Mouse (Mus musculus) B cell, adult 2 months (primary cell): ENCODE results near the gene Pcgf1.
A peak's percentile ranks its signal among the peaks of the same experiment; 100 is the strongest.

Experiments used
- DNase-seq, 2 experiments: peaks; one replicate each; pipeline ENCODE4 v3.0.0; 2022

Pcgf1 gene

DNA sequence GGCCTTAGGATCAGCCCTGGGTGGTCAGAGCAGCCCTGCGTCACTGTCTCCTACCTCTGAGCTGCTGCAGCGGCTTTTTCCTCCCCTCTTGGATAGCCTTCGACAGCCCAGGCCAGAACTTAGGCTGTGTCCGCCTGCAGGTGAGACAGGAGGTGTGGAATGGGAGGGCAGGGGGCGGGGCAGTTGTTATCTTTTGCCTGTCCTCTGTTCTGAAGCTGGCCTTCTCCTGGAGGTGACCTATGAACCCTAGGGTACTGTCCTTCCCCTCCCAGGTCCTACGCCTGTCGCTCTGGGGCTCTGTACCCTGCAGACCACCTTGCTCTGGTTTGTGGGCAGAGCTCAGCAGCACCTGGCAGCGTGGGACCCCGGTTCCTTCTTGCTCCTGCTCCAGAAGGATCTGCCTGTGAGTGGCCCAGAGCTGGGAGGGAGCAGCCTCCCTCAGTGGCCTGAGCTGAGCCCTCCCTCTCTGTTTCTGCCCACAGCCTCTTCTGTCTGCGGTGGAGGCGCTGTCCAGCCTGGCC is 25.5 kb downstream of the Pcgf1 start:
- no peak for DNase-seq

DNA sequence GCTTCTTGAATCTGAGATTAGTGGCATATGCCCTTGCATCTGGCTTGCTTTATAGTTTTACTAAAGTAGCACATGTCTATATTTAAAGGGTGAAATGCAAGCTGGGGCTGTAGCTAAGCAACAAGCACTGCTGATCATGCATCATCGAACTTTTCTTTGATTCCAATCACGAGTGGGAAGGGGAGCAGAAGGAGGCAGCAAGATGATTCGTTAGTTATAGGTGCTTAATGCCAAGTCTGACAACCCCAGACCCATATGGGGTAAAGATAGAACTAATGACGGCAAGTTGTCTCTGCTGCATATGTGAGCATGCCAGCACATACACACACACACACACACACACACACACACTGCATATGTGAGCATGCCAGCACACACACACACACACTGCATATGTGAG is 26.5 kb downstream of the Pcgf1 start:
- no peak for DNase-seq

DNA sequence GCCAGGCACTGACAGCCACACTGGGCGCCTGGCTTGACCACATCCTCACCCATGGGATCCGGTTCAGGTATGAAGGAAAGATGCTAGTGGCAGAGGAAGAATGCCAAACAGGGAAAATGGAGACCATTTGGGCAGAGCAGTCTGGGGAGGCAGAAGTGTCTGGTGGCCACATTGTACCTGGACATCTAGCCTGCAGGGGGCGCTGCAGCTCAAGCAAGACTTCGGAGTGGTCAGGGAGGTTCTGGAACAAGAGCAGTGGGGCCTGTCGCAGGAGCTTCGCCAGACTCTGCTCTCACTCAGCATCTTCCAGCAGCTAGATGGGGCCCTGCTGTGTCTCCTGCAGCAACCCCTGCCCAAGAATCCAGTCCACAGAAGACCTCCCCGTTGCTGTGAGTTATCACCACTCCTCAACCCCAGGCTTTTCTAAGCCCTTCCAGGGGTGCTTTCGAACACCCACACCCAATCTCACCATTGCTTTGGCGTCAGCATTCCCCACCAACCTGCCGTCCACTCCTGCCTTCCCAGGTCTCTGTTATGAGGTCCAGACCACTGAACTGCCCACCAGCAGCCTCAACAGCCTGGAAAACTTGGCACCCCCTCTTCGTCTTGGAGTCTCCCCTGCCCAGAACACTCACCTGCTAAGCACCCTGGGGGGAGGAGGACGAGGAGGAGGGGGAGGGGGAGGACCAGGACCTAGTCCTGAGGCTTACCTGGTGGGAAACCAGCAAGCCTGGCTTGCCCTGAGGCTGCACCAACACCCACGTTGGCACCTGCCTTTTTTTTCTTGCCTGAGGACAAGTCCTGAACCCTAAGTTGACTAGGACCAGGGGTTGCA is 30.1 kb downstream of the Pcgf1 start:
- peak; percentile 88 for DNase-seq

DNA sequence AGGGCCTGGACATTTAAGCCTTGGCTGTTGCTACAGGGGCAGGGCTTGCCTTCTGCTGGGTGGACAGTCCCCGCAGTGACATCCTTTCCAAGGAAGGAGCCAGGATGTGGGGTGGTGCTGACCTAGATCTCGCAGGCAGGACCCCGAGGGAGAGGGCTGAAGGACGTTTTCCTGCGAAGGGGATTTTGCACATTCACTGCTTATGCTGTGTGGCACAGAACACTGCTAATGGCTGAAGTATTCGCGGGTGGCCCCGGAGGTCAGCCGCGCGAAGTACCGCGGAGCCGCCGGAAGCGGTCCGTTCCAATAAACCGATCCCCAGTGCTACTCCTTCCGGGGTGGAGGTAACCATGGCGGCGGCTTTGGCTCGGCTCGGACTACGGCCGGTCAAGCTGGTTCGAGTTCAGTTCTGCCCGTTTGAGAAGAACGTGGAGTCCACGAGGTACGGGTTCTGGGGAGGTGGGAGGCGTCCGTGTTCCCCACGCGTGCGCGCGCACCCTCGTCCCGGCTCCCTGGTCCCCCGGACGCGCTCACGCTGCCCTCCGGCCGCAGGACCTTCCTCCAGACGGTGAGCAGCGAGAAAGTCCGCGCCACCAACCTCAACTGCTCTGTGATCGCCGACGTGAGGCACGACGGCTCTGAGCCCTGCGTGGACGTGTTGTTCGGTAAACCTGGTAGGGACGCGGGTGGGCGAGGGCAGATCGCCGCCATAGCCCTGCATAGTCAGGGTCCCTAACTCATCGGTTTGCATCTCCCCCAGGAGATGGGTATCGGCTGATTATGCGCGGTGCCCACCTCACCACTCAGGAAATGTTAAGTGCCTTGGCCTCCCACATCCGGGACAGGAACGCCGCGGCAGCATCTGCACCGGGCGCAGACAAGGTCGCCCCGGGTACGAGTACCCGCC is 31.3 kb downstream of the Pcgf1 start, which contains the start of gene Mrpl53:
TSS of gene Mrpl53 (plus strand) at position 279 of the 907 bp plus-strand sequence.
- peak; percentile 74 to 81 for DNase-seq

DNA sequence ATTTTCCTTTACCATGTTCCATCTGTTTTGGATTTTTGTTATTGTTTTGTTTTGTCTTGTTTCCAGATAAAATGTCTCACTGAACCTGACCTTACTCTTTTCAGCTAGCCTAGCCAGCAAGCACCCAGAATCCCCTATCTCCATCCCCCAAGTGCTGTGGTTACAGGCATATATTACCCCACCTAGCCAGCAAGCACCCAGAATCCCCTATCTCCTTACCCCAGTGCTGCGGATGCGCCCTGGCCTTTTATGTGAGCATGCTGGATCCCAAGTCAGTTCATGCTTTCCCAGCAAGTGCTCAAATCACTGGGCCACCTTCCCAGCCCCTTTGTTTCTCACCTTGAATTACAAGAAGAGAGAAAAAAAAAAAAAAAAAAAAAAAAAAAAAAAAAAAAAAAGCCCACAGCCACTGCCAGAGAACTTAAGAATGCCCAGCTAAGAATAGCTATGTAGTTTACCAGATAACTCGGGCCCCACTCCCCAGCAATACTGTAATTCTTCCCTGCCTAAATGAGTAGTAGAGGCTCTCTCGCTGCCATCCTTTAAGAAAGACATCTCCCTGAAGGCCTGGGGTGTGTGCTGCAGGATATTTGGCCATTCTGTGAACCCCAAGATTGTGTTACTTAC is 34.0 kb downstream of the Pcgf1 start:
- DNase-seq, result no peak

DNA sequence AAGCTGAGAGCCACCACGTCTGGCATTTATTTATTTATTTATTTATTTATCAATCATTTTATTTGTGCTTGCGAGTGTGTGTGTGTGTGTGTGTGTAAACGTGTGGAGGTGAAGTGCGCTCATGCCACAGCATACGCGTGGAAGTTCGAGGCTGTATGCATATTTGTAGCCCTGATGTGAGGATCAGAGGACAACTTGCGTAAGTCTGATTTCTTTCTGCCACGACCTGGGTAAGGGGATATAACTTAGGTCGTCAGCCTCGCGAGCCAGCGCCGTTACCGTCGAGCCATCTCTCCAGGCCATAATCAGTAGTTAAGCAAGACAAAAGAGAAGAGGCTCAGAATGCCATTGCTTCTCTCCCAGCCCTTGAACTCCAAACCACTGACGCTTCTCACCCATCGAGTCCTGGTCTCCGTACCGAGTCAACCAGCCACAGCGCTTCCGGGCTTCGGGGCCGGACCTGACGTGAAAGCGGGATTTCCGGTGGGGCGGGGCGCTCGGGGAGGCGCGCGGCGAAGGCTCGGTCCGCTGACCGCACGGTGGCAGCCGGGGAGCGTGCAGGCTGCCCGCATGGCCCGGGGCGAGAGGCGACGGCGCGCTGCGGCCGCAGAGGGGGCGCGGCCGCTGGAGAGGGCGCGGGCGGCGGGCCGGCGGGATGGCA is 37.5 kb downstream of the Pcgf1 start, which contains the start of gene Mogs:
TSS of gene Mogs (plus strand) at position 486 of the 661 bp plus-strand sequence.
- DNase-seq, result peak; percentile 96

DNA sequence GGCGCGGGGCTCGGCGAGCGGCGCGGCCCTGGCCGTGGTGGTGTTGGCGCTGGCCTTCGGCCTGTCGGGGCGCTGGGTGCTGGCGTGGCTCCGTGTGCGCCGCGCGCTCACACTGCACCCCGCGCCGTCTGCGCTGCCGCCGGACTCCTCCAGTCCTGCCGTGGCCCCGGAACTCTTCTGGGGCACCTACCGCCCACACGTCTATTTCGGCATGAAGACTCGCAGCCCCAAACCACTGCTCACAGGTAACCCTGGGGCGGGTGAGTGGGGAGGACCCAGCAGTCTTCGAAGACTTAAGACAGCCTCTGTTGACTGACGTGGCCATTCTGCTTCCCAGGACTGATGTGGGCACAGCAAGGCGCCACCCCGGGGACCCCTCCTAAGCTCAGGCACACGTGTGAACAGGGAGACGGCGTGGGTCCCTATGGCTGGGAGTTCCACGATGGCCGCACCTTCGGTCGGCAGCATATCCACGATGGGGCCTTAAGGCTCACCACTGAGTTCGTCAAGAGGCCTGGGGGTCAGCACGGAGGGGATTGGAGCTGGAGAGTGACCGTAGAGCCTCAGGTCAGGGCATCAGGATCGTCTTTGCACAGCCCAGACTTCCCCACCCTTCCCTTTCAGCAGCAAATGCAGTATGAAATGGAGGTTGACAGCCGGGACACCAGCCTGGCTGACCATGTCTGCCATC is 38.2 kb downstream of the Pcgf1 start:
- DNase-seq, result peak in 1 of 2 experiments; percentile 42

DNA sequence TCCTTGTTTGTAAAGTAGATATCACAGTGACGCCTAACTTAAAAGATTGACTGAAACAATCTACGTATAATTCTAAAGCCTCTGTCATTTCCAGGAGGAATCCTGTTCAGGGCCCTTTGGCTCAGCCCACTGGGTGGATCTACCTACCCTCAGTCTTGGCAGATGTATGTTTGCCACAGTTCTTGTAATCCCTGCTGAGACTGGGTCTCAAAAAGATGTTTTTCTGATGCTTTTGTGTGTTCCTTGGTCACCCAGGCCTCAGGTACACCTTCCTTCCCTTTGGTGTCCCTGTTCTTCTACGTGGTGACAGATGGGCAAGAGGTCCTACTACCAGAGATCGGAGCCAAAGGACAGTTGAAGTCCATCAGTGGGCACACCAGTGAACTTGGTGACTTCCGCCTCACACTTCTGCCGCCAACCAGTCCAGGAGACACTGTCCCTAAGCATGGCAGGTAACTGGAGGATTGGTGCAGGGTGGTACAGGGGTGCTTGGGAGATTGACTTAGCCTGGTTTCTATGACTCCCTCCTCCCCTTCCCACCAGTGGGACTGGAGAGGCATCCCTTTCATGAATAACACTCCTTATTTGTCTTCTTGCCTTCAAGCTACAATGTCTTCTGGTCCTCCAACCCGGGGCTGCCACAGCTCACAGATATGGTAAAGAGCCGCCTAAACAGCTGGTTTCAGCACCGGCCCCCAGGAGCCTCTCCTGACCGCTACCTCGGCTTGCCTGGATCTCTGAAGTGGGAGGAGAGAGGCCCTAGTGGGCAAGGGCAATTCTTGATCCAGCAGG is 38.9 kb downstream of the Pcgf1 start:
- no peak for DNase-seq

DNA sequence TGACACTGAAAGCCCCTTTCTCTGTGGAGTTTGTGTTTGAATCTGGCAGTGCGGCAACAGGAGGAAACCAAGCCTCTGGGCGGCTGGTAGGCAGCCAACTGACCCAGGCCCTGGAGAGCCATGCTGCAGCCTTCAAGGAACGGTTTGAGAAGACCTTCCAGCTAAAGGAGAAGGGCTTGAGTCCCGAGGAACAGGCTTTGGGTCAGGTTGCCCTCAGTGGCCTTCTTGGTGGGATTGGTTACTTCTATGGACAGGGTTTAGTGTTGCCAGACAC is 39.4 kb downstream of the Pcgf1 start:
- DNase-seq, result no peak

DNA sequence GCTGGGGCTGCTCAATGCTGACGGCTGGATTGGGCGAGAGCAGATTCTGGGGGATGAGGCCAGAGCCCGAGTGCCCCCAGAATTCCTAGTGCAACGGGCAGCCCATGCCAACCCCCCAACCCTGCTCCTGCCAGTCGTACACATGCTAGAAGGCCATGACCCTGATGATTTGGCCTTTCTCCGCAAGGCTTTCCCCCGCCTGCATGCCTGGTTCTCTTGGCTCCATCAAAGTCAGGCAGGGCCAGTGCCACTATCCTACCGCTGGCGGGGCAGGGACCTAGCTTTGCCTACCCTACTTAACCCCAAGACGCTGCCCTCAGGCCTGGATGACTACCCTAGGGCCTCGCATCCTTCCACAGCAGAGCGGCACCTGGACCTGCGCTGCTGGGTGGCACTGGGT is 39.9 kb downstream of the Pcgf1 start:
- DNase-seq, result no peak

DNA sequence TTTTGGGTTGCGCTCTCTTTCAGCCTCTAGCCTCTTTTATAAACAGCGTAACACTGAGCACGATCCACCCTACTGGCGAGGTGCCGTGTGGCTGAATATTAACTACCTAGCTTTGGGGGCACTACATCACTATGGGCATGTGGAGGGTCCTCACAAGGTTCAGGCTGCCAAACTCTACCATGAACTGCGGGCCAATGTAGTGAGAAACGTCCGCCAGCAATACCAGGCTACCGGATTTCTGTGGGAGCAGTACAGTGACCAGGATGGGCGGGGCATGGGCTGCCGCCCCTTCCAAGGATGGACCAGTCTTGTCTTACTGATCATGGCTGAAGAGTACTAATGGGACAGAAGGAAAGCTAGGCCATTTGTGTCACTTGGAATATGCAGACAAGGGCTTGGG is 40.7 kb downstream of the Pcgf1 start:
- no peak for DNase-seq

DNA sequence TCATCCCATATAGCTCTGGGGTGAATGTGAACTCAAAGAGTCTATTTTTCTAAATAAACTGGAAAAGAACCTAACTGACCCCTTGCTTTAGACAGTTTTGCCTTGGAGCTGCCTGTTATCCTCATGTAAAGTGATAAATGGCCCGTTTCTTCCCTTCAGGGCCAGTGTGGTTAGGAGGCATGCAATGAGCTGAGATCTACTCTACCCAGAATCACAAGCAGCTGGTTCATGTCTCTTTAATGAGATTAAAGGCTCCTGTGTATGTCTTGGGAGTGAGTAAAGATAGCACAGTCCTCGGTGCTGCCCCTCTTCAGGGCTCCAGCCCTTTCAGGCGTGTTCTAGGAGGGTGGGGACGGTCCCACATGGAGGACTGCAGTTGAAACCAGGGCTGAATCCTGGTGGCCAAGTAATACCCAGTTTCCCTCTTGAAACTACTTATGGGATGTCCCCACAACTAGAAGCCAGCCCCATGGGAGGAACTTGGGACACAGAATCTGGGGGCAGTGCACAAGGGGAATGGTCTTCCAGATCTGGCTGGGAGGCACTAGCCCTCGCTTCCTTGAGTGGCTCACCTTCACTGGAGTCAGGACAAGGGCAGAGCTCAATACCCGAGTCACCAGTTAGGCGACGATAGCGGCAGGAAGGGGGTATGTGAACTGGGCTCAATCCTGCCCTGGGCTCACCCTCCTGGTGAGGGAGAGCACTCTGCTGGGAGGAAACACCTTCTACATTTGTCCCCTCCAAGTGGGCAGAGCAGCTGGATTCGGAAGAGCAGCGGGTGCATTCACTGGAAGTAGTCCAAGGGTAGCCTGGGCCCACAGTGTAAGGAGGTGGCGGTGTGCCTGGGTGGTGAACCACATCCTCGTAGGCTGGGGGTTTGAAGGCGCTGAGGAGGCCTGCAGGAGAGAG is 41.4 kb downstream of the Pcgf1 start:
- DNase-seq, result no peak

DNA sequence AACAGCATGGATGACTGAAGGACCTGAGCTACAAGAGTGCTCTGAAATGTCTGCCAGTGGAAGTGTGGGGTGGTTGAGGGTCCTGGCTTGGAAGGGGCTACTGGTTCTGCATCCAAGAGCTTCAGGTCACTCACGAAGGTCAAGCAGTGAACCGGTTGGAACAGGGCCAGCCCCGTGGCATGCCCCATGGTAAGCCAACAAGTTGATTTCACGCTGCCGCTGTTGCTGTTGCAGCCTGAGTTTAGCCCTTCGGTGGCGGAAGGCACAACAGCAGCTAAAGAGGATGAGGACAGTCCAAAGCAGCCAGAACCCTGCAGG is 42.0 kb downstream of the Pcgf1 start:
- no peak for DNase-seq

DNA sequence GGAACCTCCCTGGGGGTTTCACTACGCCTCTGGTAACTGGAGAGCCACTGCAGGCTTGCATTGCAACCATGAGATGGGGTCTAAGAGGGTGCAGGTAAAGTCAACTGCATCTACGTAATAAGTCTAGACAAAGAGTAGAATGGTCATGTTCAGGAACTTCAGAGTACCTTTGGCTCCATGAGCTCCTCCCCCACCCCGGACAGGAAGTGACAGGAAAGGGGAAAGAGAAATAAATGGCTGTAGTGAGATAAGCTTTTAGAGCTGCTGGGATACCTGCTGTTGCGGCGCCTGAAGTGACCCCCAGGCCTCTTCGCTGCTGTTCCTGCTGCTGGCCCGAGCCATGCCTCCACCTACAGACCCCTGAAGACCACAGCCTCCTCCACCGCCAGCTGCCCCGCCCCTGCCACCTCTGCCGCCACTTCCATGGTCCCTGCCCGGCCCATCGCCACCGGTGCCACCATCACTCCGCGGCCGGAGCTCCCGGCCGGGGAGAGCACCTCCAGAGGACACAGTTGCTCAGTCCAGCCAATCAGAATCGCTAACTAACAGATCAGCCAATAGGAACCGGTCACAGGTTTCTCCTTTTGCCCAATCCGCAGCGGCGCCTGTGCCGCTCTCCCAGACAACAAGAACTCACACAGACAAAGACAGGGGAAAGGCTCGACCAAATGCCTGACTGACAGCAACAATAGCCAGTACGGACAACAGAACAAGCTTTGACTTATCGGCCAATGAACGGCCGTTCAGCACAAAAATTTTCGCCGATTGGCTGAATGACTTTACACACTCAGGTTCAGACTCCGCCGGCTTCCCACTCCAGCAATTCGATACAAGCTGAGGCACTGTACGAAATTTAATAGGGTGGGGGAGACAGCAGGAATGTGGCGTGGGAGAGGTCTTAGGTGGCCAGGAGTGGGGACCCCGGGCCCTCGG is 43.5 kb downstream of the Pcgf1 start, which contains the start of gene Wbp1:
TSS of gene Wbp1 (minus strand) at position 630 of the 933 bp plus-strand sequence.
- peak; percentile 85 to 87 for DNase-seq

DNA sequence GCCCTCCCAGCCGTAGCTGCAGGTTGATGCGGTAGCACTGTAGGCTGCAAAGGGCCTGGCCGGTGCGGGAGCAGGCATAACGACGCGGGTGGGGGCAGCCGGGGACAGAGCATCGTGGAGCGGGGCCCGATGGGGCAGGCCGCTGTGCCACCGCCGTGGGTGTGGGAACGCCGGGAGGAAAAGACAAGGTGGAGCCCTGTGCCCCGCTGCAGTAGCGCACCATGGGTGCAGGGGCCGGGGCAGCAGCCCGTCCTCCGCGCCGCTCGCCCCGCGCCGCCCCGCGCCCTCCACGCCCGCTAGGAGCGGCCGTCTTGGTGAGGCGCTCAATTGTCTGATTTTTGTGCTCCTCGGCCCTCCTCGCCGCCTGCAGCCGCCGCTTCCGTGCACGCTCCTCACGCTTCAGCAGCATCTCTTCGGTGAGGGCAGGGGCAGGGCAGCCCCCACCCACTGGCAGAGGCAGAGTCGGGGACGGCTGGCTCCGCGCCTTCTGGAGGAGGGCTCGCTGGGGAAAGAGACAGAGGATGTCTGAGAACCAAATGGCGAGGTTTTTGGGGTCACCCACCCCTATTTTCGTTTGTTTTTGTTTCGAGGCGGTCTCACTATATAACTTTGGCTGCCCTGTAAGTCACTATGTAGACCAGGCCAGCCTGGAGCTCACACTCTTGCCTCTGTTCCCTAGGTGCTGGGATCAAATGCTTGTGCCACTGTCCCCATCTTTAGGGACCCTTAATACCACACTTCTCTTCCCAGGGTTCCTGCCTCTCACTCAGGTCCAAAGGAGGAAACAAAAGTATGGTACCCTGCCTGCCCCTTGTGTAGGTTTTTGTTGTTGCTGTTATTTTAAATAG is 44.4 kb downstream of the Pcgf1 start:
- DNase-seq, result peak in 1 of 2 experiments; percentile 26

DNA sequence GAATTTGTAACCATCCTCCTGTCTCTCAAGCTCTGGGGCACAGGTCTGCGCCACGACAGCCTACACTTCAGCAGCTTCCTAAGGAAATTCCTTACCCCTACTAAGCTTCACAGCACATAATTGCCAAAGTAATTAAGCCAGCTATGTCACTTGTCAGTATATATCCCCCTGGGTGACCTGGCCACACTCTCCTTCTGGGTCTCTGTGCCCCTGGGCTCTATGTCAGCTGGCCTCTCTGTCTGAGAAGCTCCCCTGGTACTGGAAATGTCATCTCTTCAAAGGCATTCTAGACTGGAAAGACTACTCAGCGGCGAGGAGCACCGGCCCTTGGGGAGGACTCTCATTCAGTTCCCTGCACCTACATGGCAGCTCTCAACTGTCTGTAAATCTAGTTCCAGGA is 45.3 kb downstream of the Pcgf1 start:
- no peak for DNase-seq

DNA sequence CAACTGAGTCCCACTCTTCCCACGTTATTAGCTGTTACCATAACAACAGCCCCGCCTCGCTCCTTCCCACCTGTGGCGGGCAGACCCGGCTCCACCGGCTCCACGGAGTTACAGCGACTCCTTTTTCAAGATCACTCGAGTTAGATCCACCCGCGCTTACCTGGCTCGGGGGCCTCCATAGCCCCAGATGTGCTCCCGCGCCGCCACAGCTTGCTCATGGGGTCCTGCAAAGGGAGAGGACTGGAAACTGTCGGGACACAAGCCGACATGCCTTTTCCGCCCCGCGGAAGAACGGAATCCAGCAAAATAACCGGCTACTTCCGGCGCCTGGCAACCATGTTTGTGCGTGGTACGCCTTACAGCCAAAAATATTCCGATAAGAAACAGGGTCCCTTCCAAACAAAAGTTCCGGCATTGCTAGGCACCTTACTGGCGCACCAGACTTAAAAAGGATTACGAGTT is 47.2 kb downstream of the Pcgf1 start:
- DNase-seq, result peak; percentile 94 to 95

DNA sequence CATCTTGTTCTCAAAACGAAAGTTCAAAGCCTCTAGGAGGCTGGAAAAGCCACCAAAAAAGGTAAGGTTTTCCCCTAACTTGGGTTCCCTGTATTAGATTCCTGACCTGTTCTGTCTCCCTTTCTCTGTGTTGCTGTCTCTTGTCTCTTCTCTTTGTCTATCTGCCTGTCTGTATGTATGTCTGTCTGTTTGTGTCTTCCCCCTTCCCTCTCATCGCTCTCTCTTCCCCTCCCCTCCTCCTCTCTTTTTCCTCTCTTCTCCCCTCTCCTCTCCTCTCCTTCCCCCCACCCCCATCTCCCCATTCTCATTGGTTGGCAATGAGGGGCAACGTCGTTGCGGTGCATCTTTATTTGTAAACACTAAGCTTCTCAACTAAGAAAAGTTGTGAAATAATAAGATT is 47.7 kb downstream of the Pcgf1 start, which contains the start of gene Ino80b:
TSS of gene Ino80b (minus strand) at position 101 of the 400 bp plus-strand sequence.
- DNase-seq, result no peak
